Mouse (Mus musculus): ENCODE data around the gene Camta2. TPM values are rescaled to one million over a fixed set of nuclear protein-coding genes. Genes with fewer than 3 reads are reported as not detected.
A peak's percentile ranks its signal among the peaks of the same experiment; 100 is the strongest.

Camta2 gene
- polyA plus RNA-seq (2015; fragmentation: Nextera tagmentation; extraction: Ambion mirVana): 12.9 and 14.8 TPM in 2 replicates

- Histone ChIP-seq H3K4me3 (peak within 1 kb of the TSS; percentile 68), H3K9me3 (no peaks in the 10 kb centered on the region), H3K27me3 (no peaks in the 10 kb centered on the region), H3K9ac (peak within 1 kb of the TSS; percentile 73), H3K36me3 (peaks cover 29% of the 10 kb centered on the region), H3K27ac (peak within 1 kb of the TSS; percentile 90), H3K4me2 (peak within 1 kb of the TSS; percentile 77), H3K4me1 (peaks cover 23% of the 10 kb centered on the region)
- peak; percentile 74; the same call in 1 of the 2 replicates for ATAC-seq (ENCODE audit: insufficient number of reproducible peaks, low FRiP score, low TSS enrichment, low read depth)
- under 1% methylated on average over 53 of the region's 55 CpGs for WGBS
Observed at GRCm38 (mm10) chr11:70687601-70688199, at the start of gene Camta2. Camta2 (minus strand) TSS chr11:70688105.

DNA sequence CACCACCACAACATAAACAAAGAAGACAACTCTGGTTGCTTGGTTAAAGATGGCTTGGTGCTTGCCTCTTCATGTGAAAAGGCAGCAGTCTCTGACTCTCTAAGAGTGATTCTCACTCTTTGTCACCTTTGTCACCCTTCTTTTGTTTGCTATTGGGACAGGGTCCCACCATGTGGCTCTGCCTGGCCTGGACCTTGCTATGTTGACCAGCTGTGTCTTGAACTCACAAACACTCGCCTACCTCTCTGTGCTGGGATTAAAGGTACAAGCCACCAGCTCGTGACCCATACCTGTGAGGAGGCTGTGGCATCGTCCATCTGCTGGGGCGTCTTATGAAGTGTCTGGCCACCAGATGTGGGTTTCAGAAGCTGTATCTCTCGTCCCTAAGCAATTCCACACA lies 45.4 kb upstream of the Camta2 start:
- WGBS: 30% methylated on average over 5 of the region's 5 CpGs

DNA sequence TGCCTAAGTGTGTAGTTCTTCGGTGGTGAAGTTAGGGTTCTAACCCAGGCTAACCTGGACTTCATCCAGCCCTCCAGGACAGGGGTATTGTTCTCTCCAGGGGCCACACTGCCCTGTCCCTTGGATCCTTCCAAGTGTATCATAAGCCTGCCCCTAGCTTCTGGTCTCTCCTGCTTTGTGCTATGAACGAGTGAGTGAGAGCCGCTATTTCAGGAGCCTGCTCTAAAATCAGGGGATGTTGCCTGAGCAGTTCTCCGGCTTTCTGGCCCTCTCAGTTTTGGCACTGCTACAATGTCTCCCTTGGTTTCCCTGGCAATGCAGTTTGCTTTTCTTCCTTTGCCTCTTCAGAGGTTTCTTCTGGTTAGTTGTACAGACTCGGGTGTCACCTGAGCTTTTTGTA lies 43.3 kb upstream of the Camta2 start:
- Histone ChIP-seq H3K9me3 (no peaks in the 10 kb centered on the region), H3K4me3 (no peak overlapping the region), H3K27me3 (no peaks in the 10 kb centered on the region), H3K4me2 (no peak overlapping the region), H3K4me1 (no peaks in the 10 kb centered on the region), H3K27ac (no peak overlapping the region), H3K9ac (no peak overlapping the region), H3K36me3 (peaks cover 31% of the 10 kb centered on the region)
- no peak for ATAC-seq (ENCODE audit: insufficient number of reproducible peaks, low FRiP score, low TSS enrichment, low read depth)
- 60% methylated on average over 5 of the region's 5 CpGs for WGBS

More for the DNA sequence above, 45.4 kb upstream of the Camta2 start:
- no peak overlapping the region for H3K9ac ChIP-seq
- no peak overlapping the region for H3K4me2 ChIP-seq
- no peak overlapping the region for H3K4me3 ChIP-seq
- no peaks in the 10 kb centered on the region for H3K9me3 ChIP-seq
- H3K36me3 ChIP-seq: peaks cover 10% of the 10 kb centered on the region
- no peak overlapping the region for H3K27ac ChIP-seq
- no peaks in the 10 kb centered on the region for H3K4me1 ChIP-seq
- no peak for ATAC-seq (ENCODE audit: insufficient number of reproducible peaks, low FRiP score, low TSS enrichment, low read depth)
- no peaks in the 10 kb centered on the region for H3K27me3 ChIP-seq

DNA sequence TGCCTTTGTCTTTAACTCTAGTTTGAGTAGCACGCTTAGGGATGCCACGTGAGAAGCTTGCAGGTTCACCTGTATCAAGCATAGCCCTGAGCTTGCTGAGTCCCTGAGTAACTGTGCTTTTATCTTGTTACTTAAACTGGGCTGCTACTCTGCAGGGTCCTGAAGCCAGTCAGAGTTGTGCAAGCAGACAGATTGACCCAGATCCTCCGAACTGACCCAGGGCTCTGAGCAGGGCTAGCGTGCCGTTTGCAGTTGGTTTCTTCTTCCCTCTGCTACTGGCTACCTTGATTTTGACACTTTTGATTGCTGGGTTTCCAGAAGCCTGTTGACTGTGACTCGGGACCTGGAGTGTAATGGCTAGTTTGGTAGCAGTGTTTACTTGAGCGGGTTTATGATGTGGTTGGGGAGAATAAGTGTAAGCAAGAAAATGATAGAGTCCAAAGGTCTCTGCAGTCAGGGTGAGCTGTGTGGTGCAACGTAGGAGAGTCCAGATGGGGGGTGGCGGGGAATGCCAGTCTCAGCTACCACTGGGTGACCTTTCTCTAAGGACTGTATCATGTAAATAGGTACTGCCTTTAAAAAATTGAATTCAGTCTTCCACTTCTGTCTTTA lies 42.6 kb upstream of the Camta2 start:
- ATAC-seq (ENCODE audit: insufficient number of reproducible peaks, low FRiP score, low TSS enrichment, low read depth): no peak
- Histone ChIP-seq H3K9me3 (no peaks in the 10 kb centered on the region), H3K4me1 (no peaks in the 10 kb centered on the region), H3K4me2 (no peak overlapping the region), H3K27me3 (no peaks in the 10 kb centered on the region), H3K4me3 (no peak overlapping the region), H3K9ac (no peak overlapping the region), H3K36me3 (peaks cover 37% of the 10 kb centered on the region), H3K27ac (no peak overlapping the region)
- 73% methylated on average over 9 of the region's 9 CpGs for WGBS

DNA sequence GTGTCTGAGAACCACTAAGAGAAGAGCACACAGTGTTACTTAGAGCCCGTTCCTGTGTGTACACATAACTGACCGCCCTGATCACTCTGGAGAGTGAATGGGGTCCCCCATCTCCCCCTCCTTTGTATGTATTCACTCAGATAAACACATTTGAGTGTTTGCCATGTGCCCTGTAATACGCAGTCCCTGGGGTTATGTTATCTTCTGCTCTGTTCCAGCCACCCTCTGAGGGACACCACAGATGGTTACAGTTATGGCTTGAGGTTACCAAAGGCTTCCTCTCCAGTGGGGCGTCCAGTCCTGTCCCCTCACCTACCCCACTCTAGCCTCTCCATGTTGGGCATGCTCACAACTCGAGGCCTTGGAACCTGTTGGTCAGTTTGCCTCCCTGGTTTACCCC lies 39.5 kb upstream of the Camta2 start:
- no peak overlapping the region for H3K27ac ChIP-seq
- no peaks in the 10 kb centered on the region for H3K27me3 ChIP-seq
- 93% methylated on average over 5 of the region's 5 CpGs for WGBS
- H3K9me3 ChIP-seq: no peaks in the 10 kb centered on the region
- H3K36me3 ChIP-seq: peaks cover 64% of the 10 kb centered on the region
- H3K9ac ChIP-seq: no peak overlapping the region
- no peaks in the 10 kb centered on the region for H3K4me1 ChIP-seq
- H3K4me3 ChIP-seq: no peak overlapping the region
- no peak for ATAC-seq (ENCODE audit: insufficient number of reproducible peaks, low FRiP score, low TSS enrichment, low read depth)
- no peak overlapping the region for H3K4me2 ChIP-seq

DNA sequence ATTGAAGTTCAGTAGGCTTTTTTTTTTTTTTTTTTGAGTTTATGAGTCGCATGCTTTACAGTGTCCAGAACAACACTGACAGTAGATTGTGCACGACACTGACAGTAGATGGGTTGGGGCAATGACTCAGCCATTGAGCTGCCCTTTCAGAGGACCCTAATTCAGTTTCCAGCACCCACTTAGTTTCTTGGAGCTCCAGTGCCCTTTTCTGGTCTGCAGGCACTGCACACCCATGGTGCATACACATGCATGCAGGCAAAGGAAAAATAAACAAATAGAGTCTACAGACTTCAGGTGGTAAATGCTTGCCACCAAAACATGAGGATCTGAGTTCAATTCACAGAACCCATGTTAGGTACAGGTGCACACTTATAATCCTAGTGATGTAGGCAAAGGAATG lies 38.7 kb upstream of the Camta2 start:
- no peak overlapping the region for H3K27ac ChIP-seq
- H3K27me3 ChIP-seq: no peaks in the 10 kb centered on the region
- H3K4me1 ChIP-seq: no peaks in the 10 kb centered on the region
- no peak overlapping the region for H3K9ac ChIP-seq
- WGBS: 82% methylated on average over 2 of the region's 2 CpGs
- H3K4me3 ChIP-seq: no peak overlapping the region
- ATAC-seq (ENCODE audit: insufficient number of reproducible peaks, low FRiP score, low TSS enrichment, low read depth): no peak
- no peaks in the 10 kb centered on the region for H3K9me3 ChIP-seq
- peaks cover 72% of the 10 kb centered on the region for H3K36me3 ChIP-seq
- no peak overlapping the region for H3K4me2 ChIP-seq

DNA sequence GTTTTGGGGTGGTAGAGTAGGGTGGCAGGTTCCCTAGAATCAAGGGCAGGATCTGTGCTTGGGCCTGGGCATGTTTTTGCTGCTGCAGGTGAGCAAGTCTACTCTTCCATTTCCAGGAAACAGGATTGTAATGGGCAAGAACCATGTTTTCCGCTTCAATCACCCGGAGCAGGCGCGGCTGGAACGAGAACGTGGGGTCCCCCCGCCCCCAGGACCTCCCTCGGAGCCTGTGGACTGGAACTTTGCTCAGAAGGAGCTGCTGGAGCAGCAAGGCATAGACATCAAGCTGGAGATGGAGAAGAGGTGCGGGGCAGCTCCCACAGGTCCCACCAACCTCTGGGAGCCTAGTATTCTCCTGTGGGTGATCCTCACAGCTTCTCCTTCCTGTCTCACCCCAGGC lies 36.8 kb upstream of the Camta2 start:
- 95% methylated on average over 9 of the region's 9 CpGs for WGBS
- ATAC-seq (ENCODE audit: insufficient number of reproducible peaks, low FRiP score, low TSS enrichment, low read depth): no peak
- H3K4me3 ChIP-seq: no peak overlapping the region

DNA sequence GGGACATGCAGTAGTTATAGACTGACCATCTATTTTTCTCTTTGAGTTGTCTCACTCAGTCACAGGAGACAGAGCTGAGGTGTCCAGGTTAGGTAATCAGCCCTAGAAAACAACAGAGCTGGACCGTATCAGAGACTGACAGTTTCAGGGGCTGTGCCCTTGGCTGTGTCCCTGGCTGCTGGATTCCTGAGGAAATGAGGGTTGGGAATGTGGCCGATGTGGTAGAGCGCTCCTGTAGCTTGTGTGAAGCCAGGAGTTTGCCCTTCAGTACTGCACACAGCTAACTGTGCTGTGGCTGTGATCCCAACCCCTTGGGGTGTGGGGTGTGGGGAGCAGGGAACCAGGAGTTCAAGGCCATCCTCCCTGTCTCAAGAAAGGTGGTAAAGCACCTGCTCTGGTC lies 33.2 kb upstream of the Camta2 start:
- Histone ChIP-seq H3K36me3 (peaks cover 96% of the 10 kb centered on the region), H3K9me3 (no peaks in the 10 kb centered on the region), H3K4me1 (no peaks in the 10 kb centered on the region), H3K4me3 (no peak overlapping the region), H3K4me2 (no peak overlapping the region), H3K27ac (no peak overlapping the region), H3K27me3 (no peaks in the 10 kb centered on the region), H3K9ac (no peak overlapping the region)
- 96% methylated on average over 3 of the region's 3 CpGs for WGBS
- ATAC-seq (ENCODE audit: insufficient number of reproducible peaks, low FRiP score, low TSS enrichment, low read depth): no peak

More for the DNA sequence above, 36.8 kb upstream of the Camta2 start:
- Histone ChIP-seq H3K4me1 (no peaks in the 10 kb centered on the region), H3K4me2 (no peak overlapping the region), H3K36me3 (peaks cover 89% of the 10 kb centered on the region), H3K9ac (no peak overlapping the region), H3K27me3 (no peaks in the 10 kb centered on the region), H3K27ac (no peak overlapping the region), H3K9me3 (no peaks in the 10 kb centered on the region)

- no peaks in the 10 kb centered on the region for H3K4me1 ChIP-seq
- no peak overlapping the region for H3K4me2 ChIP-seq
- no peak overlapping the region for H3K9ac ChIP-seq
- no peaks in the 10 kb centered on the region for H3K27me3 ChIP-seq
- H3K9me3 ChIP-seq: no peaks in the 10 kb centered on the region
- no peak overlapping the region for H3K4me3 ChIP-seq
- WGBS: 77% methylated on average over 3 of the region's 3 CpGs
- no peak overlapping the region for H3K27ac ChIP-seq
- H3K36me3 ChIP-seq: peaks cover 95% of the 10 kb centered on the region
- no peak for ATAC-seq (ENCODE audit: insufficient number of reproducible peaks, low FRiP score, low TSS enrichment, low read depth)
Observed at GRCm38 (mm10) chr11:70720567-70720966, 32.7 kb upstream of the Camta2 start.

- H3K9ac ChIP-seq: no peak overlapping the region
- no peak overlapping the region for H3K4me3 ChIP-seq
- H3K27me3 ChIP-seq: no peaks in the 10 kb centered on the region
- H3K4me1 ChIP-seq: no peaks in the 10 kb centered on the region
- H3K27ac ChIP-seq: no peak overlapping the region
- no peak overlapping the region for H3K4me2 ChIP-seq
- no peaks in the 10 kb centered on the region for H3K9me3 ChIP-seq
- 81% methylated on average over 5 of the region's 5 CpGs for WGBS
- H3K36me3 ChIP-seq: peaks cover 86% of the 10 kb centered on the region
- ATAC-seq (ENCODE audit: insufficient number of reproducible peaks, low FRiP score, low TSS enrichment, low read depth): no peak
Observed at GRCm38 (mm10) chr11:70718481-70718880, 30.6 kb upstream of the Camta2 start.

DNA sequence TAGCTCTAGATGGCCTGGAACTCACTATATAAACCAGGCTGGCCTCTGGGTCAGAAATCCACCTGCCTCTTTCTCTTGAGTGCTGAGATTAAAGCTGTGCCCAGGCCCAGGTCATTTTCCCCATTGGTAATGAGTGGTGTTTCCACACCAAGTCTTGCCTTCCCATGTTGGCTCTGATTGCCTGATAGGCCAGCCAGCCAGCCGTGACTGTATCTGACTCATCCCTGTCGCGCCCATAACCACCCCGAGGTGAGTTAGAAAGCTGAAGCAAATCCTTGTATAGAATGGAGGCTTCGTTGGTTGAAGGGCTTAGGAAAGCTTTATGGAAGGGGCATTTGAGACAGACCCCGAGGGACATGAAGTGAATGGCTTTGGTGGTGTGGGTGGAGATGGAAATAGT lies 27.9 kb upstream of the Camta2 start:
- Histone ChIP-seq H3K9ac (no peak overlapping the region), H3K4me3 (no peak overlapping the region), H3K36me3 (peaks cover 83% of the 10 kb centered on the region), H3K9me3 (no peaks in the 10 kb centered on the region), H3K27me3 (no peaks in the 10 kb centered on the region), H3K4me1 (no peaks in the 10 kb centered on the region), H3K27ac (no peak overlapping the region), H3K4me2 (no peak overlapping the region)
- no peak for ATAC-seq (ENCODE audit: insufficient number of reproducible peaks, low FRiP score, low TSS enrichment, low read depth)
- WGBS: 87% methylated on average over 6 of the region's 6 CpGs

- 85% methylated on average over 6 of the region's 6 CpGs for WGBS
- peaks cover 81% of the 10 kb centered on the region for H3K36me3 ChIP-seq
- H3K4me2 ChIP-seq: no peak overlapping the region
- H3K4me3 ChIP-seq: no peak overlapping the region
- H3K27ac ChIP-seq: no peak overlapping the region
- H3K9me3 ChIP-seq: no peaks in the 10 kb centered on the region
- no peaks in the 10 kb centered on the region for H3K27me3 ChIP-seq
- no peak overlapping the region for H3K9ac ChIP-seq
- no peaks in the 10 kb centered on the region for H3K4me1 ChIP-seq
- no peak for ATAC-seq (ENCODE audit: insufficient number of reproducible peaks, low FRiP score, low TSS enrichment, low read depth)
Observed at GRCm38 (mm10) chr11:70713222-70713621, 25.3 kb upstream of the Camta2 start.

All from limb, embryonic 15.5 days (tissue).